ENCODE assay signal across 7 mouse cellular contexts in genomic region chr7:110164103-110164681, GRCm38 (mm10). TPM values are rescaled to one million over a fixed set of nuclear protein-coding genes. Genes with fewer than 3 reads are reported as not detected.
DNase-seq lines count a peak whose midpoint lies in the region; ATAC-seq lines count a peak whose summit lies in the region.

No protein-coding gene starts in this region.

- under 1% methylated on average over 24 of the region's 24 CpGs for WGBS in intestine, embryonic 16.5 days
- under 1% methylated on average over 24 of the region's 24 CpGs for WGBS in midbrain, embryonic 11.5 days

- peak overlapping the region; percentile 92 for H3K4me2 ChIP-seq in intestine, embryonic 16.5 days (ENCODE audit: low read depth, low read length)
- peak overlapping the region; percentile 84 for H3K4me2 ChIP-seq in midbrain, embryonic 11.5 days

- peak overlapping the region; percentile 80 for H3K9ac ChIP-seq in intestine, embryonic 16.5 days (ENCODE audit: low read depth, low read length)
- H3K9ac ChIP-seq in midbrain, embryonic 11.5 days (ENCODE audit: low read length), result peak overlapping the region; percentile 74

- ATAC-seq in intestine, embryonic 16.5 days, result peak; percentile 85
- ATAC-seq in midbrain, embryonic 11.5 days (ENCODE audit: low FRiP score), result peak; percentile 83

- no peaks in the 10 kb centered on the region for H3K9me3 ChIP-seq in intestine, embryonic 16.5 days (ENCODE audit: control insufficient read depth, low read length)
- no peaks in the 10 kb centered on the region for H3K9me3 ChIP-seq in midbrain, embryonic 11.5 days (ENCODE audit: control insufficient read depth, low read length)

- H3K4me3 ChIP-seq in intestine, embryonic 16.5 days (ENCODE audit: low read length), result peak overlapping the region; percentile 58
- H3K4me3 ChIP-seq in midbrain, embryonic 11.5 days (ENCODE audit: low read depth, low read length), result peak overlapping the region; percentile 41

- H3K4me1 ChIP-seq in intestine, embryonic 16.5 days (ENCODE audit: control insufficient read depth, insufficient read depth, low read length), result no peaks in the 10 kb centered on the region
- H3K4me1 ChIP-seq in midbrain, embryonic 11.5 days (ENCODE audit: control insufficient read depth, insufficient read depth, low read length), result 0 out of 2 replicates have a peak, but pooled peaks cover 2% of the 10 kb centered on the region

- DNase-seq in adrenal gland, adult 8-10 months, result peak; percentile 87
- peak; percentile 92 for DNase-seq in embryo, embryonic 9.5 days (ENCODE audit: extremely low spot score)
- peak; percentile 78 to 89 for DNase-seq in gastrocnemius, postnatal 4 days (ENCODE audit: low spot score in 2 of 2)
- DNase-seq in left cerebral cortex, postnatal 36 days (ENCODE audit: low spot score in 2 of 2), result peak; percentile 65 to 70
- peak; percentile 98 for DNase-seq in midbrain, embryonic 11.5 days (ENCODE audit: low spot score, missing footprints)
- DNase-seq in skeletal muscle tissue, adult 2 months (ENCODE audit: low read depth, low spot score), result peak; percentile 91

- intact Hi-C loops in left cerebral cortex, postnatal 36 days (cut with DNase I), result loop anchor here (1.0 to 10.0 kb wide), 3 partner anchors 102 to 463 kb away; partner anchors contain the start of gene Adm

- H3K36me3 ChIP-seq in intestine, embryonic 16.5 days (ENCODE audit: control insufficient read depth, insufficient read depth, low read length), result no peaks in the 10 kb centered on the region
- H3K36me3 ChIP-seq in midbrain, embryonic 11.5 days (ENCODE audit: control insufficient read depth, insufficient read depth, low read length), result no peaks in the 10 kb centered on the region

- peak overlapping the region; percentile 97 for H3K27ac ChIP-seq in intestine, embryonic 16.5 days (ENCODE audit: low read length)
- peak overlapping the region; percentile 81 for H3K27ac ChIP-seq in midbrain, embryonic 11.5 days (ENCODE audit: low read depth, low read length)

- no peaks in the 10 kb centered on the region for H3K27me3 ChIP-seq in intestine, embryonic 16.5 days (replicated peaks; ENCODE audit: control insufficient read depth, insufficient read depth, low read length)
- H3K27me3 ChIP-seq in midbrain, embryonic 11.5 days (ENCODE audit: control insufficient read depth, insufficient read depth, low read length), result no peaks in the 10 kb centered on the region

RNA-seq across cellular contexts. Expression of gene Wee1, which starts 42.3 kb away (rescaled TPM):
- total RNA-seq in adrenal gland, adult 8-10 months (2022), result 10 to 100 TPM in 3 of 4 experiments, 1 to 10 TPM in 1; 9.8 to 16.5 (median 13.3) TPM
- 10 to 100 TPM; 11.9 to 13.5 TPM for total RNA-seq in gastrocnemius, postnatal 4 days (2021)
- 14.3 and 16.6 TPM in 2 replicates for polyA plus RNA-seq in intestine, embryonic 16.5 days (2015; fragmentation: Nextera tagmentation; extraction: Ambion mirVana)
- total RNA-seq in left cerebral cortex, postnatal 36 days (2021), result 10 to 100 TPM; 24.7 to 25.0 TPM
- polyA plus RNA-seq in midbrain, embryonic 11.5 days (2014; fragmentation: Nextera tagmentation; extraction: Ambion mirVana), result 31.2 and 32.6 TPM in 2 replicates

RNA-seq across cellular contexts. Expression of gene Swap70, which starts 57.3 kb away (rescaled TPM):
- 10 to 100 TPM; 16.0 to 28.7 (median 21.2) TPM for total RNA-seq in adrenal gland, adult 8-10 months (2022)
- 10 to 100 TPM; 17.9 to 20.0 TPM for total RNA-seq in gastrocnemius, postnatal 4 days (2021)
- 28.4 and 28.5 TPM in 2 replicates for polyA plus RNA-seq in intestine, embryonic 16.5 days (2015; fragmentation: Nextera tagmentation; extraction: Ambion mirVana)
- 10 to 100 TPM; 11.0 to 13.7 TPM for total RNA-seq in left cerebral cortex, postnatal 36 days (2021)
- polyA plus RNA-seq in midbrain, embryonic 11.5 days (2014; fragmentation: Nextera tagmentation; extraction: Ambion mirVana), result 15.1 and 17.2 TPM in 2 replicates

Comparison
In these comparisons a context has a peak if more than half of its experiments do, and no peak if none do; other contexts are left out.
1. Peak in every context shown above with its lines: DNase-seq, ATAC-seq, H3K4me3 ChIP-seq and H3K27ac ChIP-seq.